Mouse (Mus musculus) Muller cell, postnatal 12 days (primary cell): ENCODE results near the gene Sec24b.

Source experiments
- DNase-seq: peaks from one replicate; pipeline ENCODE4 v3.0.0-alpha.2; 2015; ENCODE audit errors: inconsistent ontology term

Sec24b gene

GRCm38 (mm10) chr3:130055416-130056385 is 5.7 kb downstream of the Sec24b start:
- no peak for DNase-seq

DNA sequence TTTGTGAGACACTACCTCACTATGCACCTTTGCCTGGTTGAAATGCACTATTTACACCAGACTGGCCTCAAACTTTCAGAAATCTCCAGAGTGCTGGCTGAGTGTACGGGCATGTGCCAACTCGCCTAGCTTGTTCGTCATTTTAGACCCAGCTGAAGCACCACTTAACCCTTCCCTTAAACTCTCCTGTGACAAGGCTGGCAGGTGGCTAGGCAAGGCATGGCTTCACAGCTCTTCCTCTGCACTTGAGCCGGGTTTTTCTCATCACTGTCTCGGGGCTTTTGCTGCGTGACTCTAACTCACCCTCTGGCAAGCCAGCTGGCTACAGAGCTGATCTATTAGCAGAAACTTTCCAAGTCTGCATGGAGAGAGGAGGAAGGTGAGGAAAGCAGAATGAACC is 6.8 kb downstream of the Sec24b start:
- no peak for DNase-seq

GRCm38 (mm10) chr3:130053340-130054066 is 7.8 kb downstream of the Sec24b start:
- DNase-seq, result peak; percentile 45

DNA sequence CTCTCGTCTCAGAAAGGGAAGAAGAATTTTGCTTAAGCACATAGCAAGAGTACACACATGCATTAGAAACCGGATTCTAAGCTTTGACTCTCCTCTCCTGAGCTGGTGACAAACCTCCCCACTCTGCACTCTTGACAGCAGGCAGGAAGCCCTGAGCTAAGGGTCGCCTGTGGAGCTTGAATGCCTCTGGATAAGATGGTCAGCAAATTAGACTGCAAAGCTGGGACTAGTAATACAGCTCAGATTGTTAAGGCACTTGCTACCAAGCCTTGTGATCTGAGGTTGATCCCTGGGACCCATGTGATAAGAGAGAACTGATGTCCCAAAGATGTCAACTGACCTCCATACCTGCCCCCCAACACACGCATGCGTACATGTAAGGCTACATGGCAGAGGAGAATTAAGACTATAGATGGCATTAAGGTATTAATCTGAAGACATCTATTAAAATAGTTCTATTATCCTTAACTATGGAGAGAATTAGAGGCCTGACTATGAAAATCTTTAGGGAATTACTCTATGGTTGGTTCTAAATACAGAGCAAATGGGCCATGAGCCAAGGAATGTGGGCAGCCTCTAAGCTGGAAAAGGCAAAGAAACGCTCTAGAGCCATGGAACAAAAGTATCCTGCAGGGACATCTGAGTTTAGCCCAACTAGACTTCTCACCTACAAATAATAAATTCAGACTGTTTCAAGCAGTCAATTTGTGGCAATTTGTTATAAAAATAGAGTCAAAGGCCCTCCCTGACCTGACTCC is 8.6 kb downstream of the Sec24b start:
- peak; percentile 74 for DNase-seq

- no peak for DNase-seq
These were observed 9.2 kb downstream of the Sec24b start for GRCm38 (mm10) chr3:130052116-130052515.

DNA sequence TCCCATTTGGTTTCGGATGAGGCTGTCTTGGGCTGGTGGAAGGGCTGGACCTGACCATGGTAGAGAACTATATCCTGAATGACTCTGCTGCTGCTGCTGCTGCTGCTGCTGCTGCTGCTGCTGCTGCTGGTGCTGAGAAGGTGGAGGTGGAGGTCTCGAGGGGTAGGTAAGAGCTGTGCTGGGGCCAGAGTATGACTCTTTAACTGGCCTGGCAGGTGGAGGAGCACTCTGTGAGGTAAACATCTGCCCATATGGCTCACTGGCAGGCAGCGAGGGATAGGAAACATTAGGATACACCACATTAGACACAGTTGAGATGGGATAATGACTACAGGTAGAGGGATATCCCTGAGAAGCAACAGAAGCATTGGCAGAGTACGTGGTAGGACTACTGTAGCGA is 20.6 kb downstream of the Sec24b start:
- DNase-seq, result no peak

- no peak for DNase-seq
These were observed 21.3 kb downstream of the Sec24b start for GRCm38 (mm10) chr3:130040017-130040416.

- no peak for DNase-seq
These were observed 32.6 kb downstream of the Sec24b start for GRCm38 (mm10) chr3:130028741-130029140.

GRCm38 (mm10) chr3:130026181-130026580 is 35.2 kb downstream of the Sec24b start:
- no peak for DNase-seq

DNA sequence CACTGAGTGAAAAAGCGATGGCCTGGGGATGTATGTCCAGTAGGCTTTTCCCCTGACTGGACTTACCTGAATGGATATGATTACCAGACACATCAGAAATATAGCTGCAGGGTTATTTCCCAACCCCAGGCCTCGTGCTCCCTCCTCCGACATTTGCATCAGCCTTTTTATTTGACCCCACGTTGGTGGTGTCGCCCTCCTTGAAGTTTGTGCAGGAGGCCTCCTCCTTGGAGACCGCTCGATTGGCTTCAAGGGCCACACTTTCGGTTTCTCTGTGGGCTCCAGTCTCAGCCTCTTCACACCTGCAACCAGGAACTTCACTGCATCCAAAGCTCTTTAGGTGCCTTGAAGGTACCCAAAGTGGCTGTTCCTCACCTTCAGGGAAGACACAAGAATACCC is 35.8 kb downstream of the Sec24b start:
- DNase-seq, result no peak

- DNase-seq, result no peak
These were observed 48.4 kb downstream of the Sec24b start for GRCm38 (mm10) chr3:130012943-130013342.

DNA sequence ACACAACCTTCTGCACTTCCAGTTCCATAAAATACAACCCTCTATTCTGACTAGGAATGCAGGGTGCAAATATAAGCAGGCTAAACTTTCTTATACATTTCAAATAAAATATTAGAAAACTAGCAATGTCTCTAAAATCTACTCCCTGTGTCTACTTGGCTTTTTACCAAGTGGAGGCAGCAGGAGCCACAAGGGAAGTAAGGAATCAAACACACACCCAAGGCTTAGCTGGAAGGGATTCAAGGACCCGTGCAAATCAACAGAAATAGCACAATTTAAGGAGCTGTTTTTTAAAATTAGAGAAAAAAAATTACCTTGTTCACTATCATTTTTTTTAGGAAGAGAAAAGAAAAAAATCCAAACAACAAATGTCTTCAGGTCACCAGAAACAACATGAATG is 50.1 kb downstream of the Sec24b start:
- no peak for DNase-seq

GRCm38 (mm10) chr3:130006141-130006540 is 55.2 kb downstream of the Sec24b start:
- DNase-seq, result no peak

GRCm38 (mm10) chr3:130000926-130001325 is 60.4 kb downstream of the Sec24b start:
- DNase-seq, result no peak

DNA sequence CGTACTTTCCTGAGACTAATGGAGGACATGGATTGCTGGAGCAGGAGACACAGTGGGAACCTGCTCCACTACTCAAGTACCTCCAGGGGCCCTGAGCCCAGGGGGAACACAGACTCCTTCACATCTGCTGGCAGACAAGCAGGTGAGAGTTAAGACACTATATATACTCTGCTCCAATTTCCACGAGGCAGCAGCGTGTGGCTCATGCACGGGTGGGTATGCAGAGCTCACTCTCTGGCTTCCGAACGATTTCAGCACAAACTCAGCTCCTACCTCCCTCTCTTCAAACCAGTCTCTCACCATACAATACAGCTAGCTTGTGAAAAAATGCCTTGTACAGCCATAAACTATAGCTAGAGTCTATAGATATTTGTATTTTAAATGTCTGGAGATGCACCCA is 62.8 kb downstream of the Sec24b start:
- DNase-seq, result no peak

DNA sequence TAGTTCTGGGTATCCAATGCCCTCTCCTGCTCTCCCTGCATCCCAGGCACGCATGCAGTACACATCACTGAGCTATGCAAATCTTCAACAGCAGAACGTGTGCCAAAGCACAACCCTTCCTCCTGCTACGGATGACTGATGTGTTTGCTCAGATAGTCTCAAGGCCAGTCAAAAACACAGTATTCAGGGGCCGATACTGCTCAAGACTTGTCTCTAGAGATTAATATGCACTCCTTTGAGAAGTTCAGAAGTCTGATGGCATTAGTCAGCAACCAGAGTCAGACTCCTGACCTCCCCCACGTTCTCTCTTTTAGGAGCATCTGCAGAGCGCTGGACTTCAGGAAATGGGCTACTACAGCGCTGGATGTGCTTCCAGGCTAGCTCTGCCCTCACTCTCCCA is 63.4 kb downstream of the Sec24b start:
- peak; percentile 19 for DNase-seq

DNA sequence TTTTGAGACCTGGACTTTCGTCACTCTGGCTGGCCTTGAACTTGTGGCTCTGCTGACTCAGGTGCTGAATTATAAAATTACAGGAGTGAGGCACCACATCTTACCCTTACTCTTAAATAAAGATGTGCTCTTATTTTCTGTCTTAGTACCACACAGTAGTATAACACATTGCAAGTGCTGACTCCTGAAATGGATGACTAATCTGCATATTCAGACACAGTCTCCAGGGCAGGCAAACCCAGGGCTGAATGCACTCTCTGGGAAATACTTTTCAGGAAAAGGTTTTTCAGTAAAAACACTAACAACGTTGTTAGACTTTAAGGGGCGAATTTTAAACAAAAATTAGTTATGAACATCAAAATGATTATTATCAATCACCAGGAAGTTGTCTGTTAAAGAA is 64.0 kb downstream of the Sec24b start:
- no peak for DNase-seq

DNA sequence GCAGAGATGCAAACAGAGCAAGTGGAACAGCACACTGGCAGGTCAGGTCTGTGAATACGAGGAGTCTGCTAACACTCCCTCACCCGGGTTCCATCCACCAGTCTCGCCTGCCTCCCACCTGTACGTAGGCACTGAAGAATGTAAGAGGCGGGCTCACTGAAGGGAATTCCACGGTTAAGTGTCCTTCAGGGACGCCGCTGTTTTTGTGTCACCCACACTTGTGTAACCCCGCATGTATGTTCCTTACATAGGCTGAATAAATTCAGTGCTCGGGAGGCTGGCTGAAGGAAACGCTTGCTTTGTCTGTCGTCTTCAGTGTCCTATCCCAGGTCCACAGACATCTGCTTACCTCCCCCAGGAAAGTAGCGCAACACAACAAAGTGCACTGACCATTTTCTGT is 74.1 kb downstream of the Sec24b start:
- DNase-seq, result no peak

GRCm38 (mm10) chr3:129985335-129985734 is 76.0 kb downstream of the Sec24b start:
- DNase-seq, result no peak

- DNase-seq, result no peak
These were observed 76.6 kb downstream of the Sec24b start for GRCm38 (mm10) chr3:129984797-129985196.

DNA sequence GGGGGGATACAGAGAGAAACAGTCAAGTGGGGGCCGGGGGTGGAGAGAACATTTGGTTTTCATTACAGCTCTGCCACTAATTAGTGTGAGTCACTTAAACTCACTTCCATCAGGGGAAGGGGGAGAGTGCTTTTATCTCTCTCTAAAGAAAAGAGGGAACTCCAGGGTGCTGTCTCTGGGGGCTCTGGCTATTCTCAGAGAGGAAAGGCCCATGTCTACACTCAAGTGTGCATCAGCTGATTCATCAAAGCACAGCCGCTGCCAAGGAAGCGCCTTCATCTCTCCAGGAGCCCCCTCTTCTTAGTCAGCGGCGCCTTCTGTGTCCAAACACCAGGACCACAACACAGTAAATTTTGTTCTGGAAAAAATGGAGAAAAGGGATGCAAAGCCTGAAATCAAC is 79.1 kb downstream of the Sec24b start:
- DNase-seq, result no peak

GRCm38 (mm10) chr3:129981756-129982155 is 79.6 kb downstream of the Sec24b start:
- DNase-seq, result no peak
